Mouse (Mus musculus): ENCODE results near the gene Olfr652.
A peak's percentile ranks its signal among the peaks of the same experiment; 100 is the strongest.

The Olfr652 gene

DNA sequence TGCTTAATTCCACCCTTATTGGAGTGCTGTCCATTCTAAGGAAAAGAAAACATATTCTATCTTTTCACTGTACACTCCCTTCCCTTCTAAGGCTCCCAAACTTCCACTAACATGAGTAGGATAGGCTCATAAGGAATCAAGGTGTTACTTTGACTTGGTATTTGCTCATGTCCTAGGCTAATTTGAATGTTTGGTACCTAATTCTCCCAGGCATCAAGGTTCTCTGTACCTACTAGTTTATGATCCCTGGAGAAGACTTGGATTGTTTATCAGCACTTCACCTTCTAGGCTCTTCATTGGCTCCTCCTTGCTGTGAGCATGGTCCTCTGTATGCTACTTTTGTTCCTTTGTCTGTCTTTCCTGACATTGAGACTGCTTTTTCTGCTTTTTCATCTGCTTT, at the start of gene Olfr652:
Gene Olfr652, plus strand, starts transcription at position 301 of the 400 bp plus-strand sequence.
- DNase-seq = no peak

DNA sequence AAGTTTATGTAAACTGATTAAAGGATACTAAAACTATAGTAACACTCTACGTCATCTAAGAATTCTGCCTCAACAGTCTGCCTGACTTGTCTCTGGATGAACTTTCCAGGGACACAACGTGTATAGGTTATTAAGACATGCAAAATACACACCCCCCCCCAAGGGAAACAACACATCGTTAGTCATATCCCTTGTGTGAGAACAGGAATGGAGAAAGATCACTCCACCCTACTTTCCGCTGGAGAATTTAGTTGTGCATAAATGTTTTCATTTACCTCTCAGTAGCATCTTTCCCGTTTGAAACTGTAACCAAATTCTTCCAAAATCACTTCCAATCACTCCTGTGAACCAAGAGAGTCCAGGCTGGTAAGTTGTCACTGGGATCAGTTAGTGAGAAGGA, 10.9 kb upstream of the Olfr652 start, which contains the start of gene Olfr651:
Gene Olfr651, plus strand, starts transcription at position 301 of the 400 bp plus-strand sequence.
- DNase-seq = no peak

DNA sequence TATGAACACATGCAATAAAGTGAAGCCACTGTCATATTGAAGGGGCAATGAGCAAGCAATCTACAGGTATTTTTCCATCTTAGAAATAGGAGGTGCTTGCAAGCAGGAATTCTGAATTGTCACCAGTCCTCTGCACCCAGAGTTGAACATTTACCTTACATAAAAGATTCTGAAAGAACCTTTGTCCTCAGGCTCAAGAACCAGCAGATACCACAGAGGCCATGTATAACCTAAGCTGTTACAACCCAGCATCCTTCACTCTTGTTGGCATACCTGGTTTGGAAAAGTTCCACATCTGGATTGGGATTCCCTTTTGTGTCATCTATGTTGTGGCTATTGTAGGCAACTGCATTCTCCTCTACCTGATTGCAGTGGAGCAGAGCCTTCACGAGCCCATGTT, 8.0 kb upstream of the Olfr652 start:
- DNase-seq = no peak

DNA sequence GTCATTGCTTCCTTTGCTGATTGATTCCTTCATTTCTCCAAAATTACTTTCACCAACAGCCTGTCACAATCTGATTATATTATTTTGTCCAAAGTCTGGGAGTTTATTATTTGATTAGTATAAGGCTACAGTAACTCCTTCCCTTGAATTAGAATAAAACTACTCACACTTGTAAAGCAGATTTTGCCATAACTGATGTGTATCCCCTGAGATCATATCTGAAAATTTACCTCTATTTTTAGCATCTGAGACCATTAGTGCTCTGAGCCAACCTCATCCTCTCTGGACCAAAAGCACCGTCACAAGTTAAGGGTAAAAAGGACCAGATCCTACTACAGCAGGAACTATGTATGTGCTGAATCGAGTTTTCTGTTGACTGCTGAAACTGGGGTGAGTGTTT, 16.3 kb downstream of the Olfr652 start, which contains the start of gene Olfr653:
Gene Olfr653, plus strand, starts transcription at position 301 of the 400 bp plus-strand sequence.
- DNase-seq = no peak

DNA sequence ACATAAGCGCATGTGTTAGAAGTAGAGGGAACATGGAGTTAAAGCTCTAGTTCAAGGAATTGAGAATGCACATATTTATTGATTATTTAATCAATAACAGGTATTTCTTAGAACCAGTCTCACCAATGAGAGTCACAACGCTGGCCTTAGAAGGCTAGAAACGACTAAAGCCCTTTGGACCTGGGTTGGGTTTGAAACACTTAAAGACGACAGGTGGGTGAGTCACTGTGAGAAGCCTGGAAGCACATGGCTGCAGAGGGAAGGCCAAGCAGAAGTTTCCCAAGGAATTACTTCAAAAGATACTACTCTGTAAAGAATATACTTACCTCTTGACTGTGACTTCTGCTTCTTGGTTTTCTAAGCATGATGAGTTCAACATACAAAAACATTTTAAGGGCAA, 20.1 kb downstream of the Olfr652 start:
- DNase-seq = no peak

DNA sequence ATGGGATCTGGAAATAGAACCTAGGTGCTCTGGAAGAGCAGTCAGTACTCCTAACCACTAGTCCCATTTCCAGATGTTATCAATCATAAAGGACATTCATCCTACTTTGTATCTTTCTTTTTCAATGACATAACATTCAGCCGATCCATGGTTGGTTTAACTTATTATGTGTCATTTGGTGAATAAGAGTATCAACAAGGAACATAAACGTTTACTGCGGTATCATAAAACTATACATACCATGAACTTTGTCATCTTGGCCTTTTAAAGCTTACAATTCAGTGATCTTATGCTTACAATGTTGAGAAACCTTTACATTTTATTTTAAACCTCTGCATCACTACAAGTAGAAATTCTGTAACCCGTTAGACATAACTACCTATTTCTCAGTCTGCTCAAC, 20.7 kb downstream of the Olfr652 start:
- no peak for DNase-seq

DNA sequence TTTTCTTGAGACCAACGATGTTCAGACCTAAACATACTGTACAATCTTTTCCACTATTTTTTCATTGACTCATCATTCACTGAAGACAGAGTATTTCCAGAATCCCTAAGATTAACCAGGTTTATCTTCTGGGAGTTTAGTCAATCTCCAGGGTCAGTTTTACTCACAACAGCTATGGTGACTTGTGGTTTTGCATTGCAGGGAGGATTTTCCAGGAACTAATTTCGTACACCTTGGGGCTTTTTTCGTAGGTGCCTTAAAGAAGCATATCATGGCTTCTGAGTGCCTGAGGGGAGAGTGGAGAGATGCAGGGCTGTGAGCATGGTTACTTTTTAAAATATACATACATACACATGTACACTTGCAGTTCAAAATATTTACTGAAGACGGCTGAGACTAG, 26.0 kb downstream of the Olfr652 start, which contains the start of gene Olfr654:
Gene Olfr654, plus strand, starts transcription at position 301 of the 400 bp plus-strand sequence.
- no peak for DNase-seq

DNA sequence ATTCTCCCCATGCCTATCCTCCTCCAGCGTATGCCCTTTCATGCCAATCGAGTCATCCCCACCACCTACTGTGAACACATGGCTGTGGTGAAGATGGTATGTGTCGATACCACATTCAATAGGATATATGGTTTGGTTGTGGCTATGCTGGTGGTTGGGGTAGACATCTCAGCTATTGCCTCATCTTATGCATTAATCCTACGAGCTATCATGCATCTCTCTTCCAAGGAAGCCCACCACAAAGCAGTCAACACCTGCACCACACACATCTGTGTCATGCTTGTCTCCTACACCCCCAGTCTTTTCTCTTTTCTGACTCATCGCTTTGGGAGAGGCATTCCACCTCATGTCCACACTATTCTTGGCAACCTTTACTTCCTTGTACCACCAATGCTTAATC, 27.6 kb downstream of the Olfr652 start:
- no peak for DNase-seq

DNA sequence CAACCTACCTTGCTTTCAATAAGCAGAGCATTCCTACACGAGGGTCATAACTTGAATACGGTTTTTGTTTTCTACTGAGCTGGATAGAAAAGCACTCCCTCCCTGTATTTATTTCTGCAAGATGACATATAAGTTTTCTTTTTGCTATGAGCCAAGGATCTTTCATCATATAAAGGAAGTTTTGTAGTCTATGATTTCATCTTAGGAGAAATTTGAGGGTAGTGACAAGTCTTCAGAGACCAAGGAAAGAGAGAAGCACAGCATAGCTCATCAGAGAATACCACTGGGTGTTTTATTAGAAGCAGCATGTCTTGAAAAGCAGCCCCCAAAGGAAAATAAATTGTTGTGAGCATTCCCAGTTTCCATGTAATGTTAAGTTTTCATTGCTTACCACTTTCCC, 41.0 kb downstream of the Olfr652 start, which contains the start of gene Olfr655:
Gene Olfr655, minus strand, starts transcription at position 101 of the 400 bp plus-strand sequence.
- DNase-seq = no peak

DNA sequence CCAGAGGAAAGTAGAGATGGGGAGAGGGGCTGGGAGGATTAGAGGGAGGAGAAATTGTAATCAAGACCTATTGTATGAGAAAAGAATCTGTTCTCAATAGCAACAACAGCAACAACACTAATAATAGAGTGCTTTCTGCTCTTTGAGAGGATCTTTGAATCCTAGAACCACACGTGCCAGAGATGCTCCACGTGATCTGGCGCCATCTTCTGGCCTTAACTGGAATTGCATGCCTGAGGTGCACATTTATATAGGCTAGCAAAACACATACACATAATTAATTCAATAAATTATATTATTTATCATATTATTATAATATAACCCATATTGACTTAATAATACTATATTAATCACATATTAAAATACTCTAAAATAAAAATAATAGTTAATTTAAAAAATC, 42.5 kb downstream of the Olfr652 start:
- peak; percentile 20 to 54 for DNase-seq

DNA sequence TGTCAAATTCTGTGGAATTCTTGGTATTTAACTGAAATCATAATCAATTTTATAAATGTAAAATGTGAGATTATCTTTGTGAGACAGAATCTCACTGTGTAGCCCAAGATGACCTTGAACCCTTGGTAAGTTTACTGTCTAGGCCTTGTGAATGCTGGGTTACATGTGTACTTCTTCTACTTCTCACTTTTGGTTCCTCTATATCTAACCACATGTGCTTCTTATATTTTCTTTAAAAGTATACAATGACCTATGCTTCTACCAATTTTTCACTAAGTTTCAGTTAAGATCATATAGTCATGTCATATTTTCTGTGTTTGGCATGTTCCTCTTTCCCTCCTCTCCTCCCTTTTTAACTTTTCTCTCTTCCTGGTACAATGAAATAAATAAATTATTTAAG, 44.0 kb downstream of the Olfr652 start:
- no peak for DNase-seq

DNA sequence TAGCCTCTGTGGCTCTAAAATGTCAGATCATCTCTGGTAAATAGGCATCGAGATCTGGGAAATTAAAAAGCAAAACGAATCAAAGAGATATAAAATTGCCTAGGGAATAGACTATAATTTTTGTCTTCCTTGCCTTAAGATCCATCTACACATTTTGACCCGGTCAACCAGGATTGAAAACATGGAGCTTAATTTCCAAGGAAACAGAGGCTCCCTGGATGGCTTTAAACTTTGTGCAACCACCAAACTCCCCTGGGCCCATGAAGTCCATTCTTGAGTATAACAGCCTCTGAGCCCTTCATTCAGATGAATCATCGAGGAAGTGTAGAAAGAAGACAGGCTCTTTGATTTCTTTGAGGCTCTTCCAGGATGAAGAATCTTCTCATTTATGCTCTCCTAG, 53.0 kb downstream of the Olfr652 start, which contains the start of gene Olfr656:
Gene Olfr656, plus strand, starts transcription at position 301 of the 400 bp plus-strand sequence.
- no peak for DNase-seq
